12 mouse cellular contexts compared by ENCODE assay signal in the genomic region with DNA sequence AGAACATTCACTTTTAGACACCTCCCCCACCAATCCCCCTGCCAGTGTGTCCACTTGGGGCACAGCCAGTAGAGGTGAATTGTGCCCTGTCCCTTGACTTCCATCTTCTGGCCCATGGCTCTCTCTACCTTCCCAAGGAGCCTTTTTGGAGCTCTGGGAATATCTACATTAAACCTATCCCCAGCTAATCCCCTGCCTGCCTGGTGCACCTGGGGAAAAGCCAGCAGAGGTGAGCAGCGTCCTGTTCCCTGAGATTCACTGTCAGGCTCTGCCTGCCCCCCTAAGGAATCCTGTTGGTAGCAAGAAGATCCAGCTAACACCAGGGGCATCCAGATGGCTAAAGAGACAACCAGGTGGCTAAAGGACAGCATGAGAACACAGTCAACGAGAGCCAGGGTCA.
"Had no signal": no experiment of that assay in that cellular context is flagged by ENCODE, and none has a peak within 500 bp of the region (broad histone marks: within the 10 kb centered on the region; RNA-seq: fewer than 3 reads in every experiment).

No protein-coding gene starts in this region.

- DNase-seq: left cerebral cortex, postnatal 4 days; liver; liver, embryonic 13.5 days; liver, postnatal 0 days; lung, adult 18-20 months; lung, adult 2 months; lung, embryonic 14.5 days; lung, postnatal 10 days; lung, postnatal 14 days; lung, postnatal 36 days; lung, postnatal 4 days; midbrain, embryonic 14.5 days had no signal
